Mouse (Mus musculus) embryonic facial prominence, embryonic 11.5 days (tissue): ENCODE measurements around the gene St3gal4. TPM values are rescaled to one million over a fixed set of nuclear protein-coding genes. Genes with fewer than 3 reads are reported as not detected.

Experiments used
- ATAC-seq: fragments of 200-750 bp; cut with Nextera tagmentation; replicated peaks from 2 replicates; pipeline ENCODE4 v1.8.0; 2017; ENCODE audit warnings: low read depth; ENCODE audit not compliant: insufficient number of reproducible peaks, low FRiP score, low TSS enrichment
- DNase-seq: peaks from one replicate; pipeline ENCODE4 v3.0.0-alpha.2; 2015; ENCODE audit warnings: low spot score
- H3K27ac ChIP-seq: fragments of 300-500 bp; sonication (generic); replicated peaks from 2 replicates; pipeline ENCODE4 v1.5.1; 2014; ENCODE audit warnings: mild to moderate bottlenecking, low read depth, low read length, control low read depth
- H3K27me3 ChIP-seq: fragments of 300-500 bp; sonication (generic); 2 replicates; pipeline ENCODE4 v1.6.1; 2014; ENCODE audit warnings: mild to moderate bottlenecking, low read length, moderate library complexity, mixed read lengths; ENCODE audit not compliant: control insufficient read depth, insufficient read depth
- H3K36me3 ChIP-seq: fragments of 300-500 bp; sonication (generic); replicated peaks from 2 replicates; pipeline ENCODE4 v1.6.1; 2014; ENCODE audit warnings: low read depth, mild to moderate bottlenecking, low read length, moderate library complexity, mixed read lengths; ENCODE audit not compliant: control insufficient read depth, insufficient read depth
- H3K4me1 ChIP-seq: fragments of 300-500 bp; sonication (generic); 2 replicates; pipeline ENCODE4 v1.6.1; 2014; ENCODE audit warnings: low read length, mixed read lengths; ENCODE audit not compliant: control insufficient read depth, insufficient read depth
- H3K4me2 ChIP-seq: fragments of 300-500 bp; sonication (generic); 2 replicates; pipeline ENCODE4 v1.6.1; 2014; ENCODE audit warnings: low read depth, mild to moderate bottlenecking, control low read depth, low read length, moderate library complexity
- H3K4me3 ChIP-seq: fragments of 300-500 bp; sonication (generic); 2 replicates; pipeline ENCODE4 v1.5.1; 2014; ENCODE audit warnings: low read depth, low read length, control low read depth
- H3K9ac ChIP-seq: fragments of 300-500 bp; sonication (generic); replicated peaks from 2 replicates; pipeline ENCODE4 v1.6.1; 2014; ENCODE audit warnings: mild to moderate bottlenecking, control low read depth, low read length
- H3K9me3 ChIP-seq: fragments of 300-500 bp; sonication (generic); replicated peaks from 2 replicates; pipeline ENCODE4 v1.6.1; 2016; ENCODE audit warnings: mild to moderate bottlenecking, low read length, inconsistent platforms, mixed read lengths; ENCODE audit not compliant: control insufficient read depth
- WGBS: fragments of 180-500 bp; shearing (Covaris S2); extraction: QIAGEN DNeasy Blood & Tissue Kit; methylation state at CpG from one replicate; pipeline ENCODE4 v1.1.7; 2014; 5-methylcytosine and 5-hydroxymethylcytosine counted together
- polyA plus RNA-seq: library from polyadenylated mRNA; unstranded; fragments of >200 nt; fragmentation: Nextera tagmentation; extraction: Ambion mirVana; gene quantifications from 2 replicates; pipeline ENCODE4 v1.2.1, GENCODE M21; 2014

Gene St3gal4
- polyA plus RNA-seq, 1 experiment from 2014 or later, result 24.2 TPM

GRCm38 (mm10) chr9:35116391-35117381, 2.4 kb downstream of the St3gal4 start:
- no peaks in the 10 kb centered on the region for H3K36me3 ChIP-seq
- H3K27ac ChIP-seq, result peak overlapping the region; percentile 72
- H3K9me3 ChIP-seq, result no peaks in the 10 kb centered on the region
- under 1% methylated on average over 68 of the region's 84 CpGs for WGBS
- peaks cover 7% of the 10 kb centered on the region for H3K4me1 ChIP-seq
- peak overlapping the region; percentile 83 for H3K9ac ChIP-seq
- peak overlapping the region; percentile 82 for H3K4me2 ChIP-seq
- ATAC-seq, result peak; percentile 77
- peak overlapping the region; percentile 66 for H3K4me3 ChIP-seq
- peak; percentile 82 for DNase-seq
- H3K27me3 ChIP-seq, result no peaks in the 10 kb centered on the region

- Histone ChIP-seq H3K4me2 (peak overlapping the region; percentile 82), H3K9ac (peak overlapping the region; percentile 83), H3K9me3 (no peaks in the 10 kb centered on the region), H3K27me3 (no peaks in the 10 kb centered on the region), H3K4me3 (peak overlapping the region; percentile 66), H3K27ac (no peak overlapping the region), H3K36me3 (no peaks in the 10 kb centered on the region), H3K4me1 (peaks cover 12% of the 10 kb centered on the region)
- 29% methylated on average over 4 of the region's 4 CpGs for WGBS
- 0 out of 2 replicates have a peak, but pooled peaks have one; percentile 1 for ATAC-seq
- no peak for DNase-seq
These were observed 3.3 kb downstream of the St3gal4 start for GRCm38 (mm10) chr9:35115804-35116203.

GRCm38 (mm10) chr9:35115299-35115698, 3.8 kb downstream of the St3gal4 start:
- peak overlapping the region; percentile 82 for H3K4me2 ChIP-seq
- no peak overlapping the region for H3K27ac ChIP-seq
- no peaks in the 10 kb centered on the region for H3K9me3 ChIP-seq
- peaks cover 12% of the 10 kb centered on the region for H3K4me1 ChIP-seq
- peak overlapping the region; percentile 66 for H3K4me3 ChIP-seq
- ATAC-seq, result no peak
- H3K27me3 ChIP-seq, result no peaks in the 10 kb centered on the region
- H3K36me3 ChIP-seq, result no peaks in the 10 kb centered on the region
- 56% methylated on average over 4 of the region's 4 CpGs for WGBS
- peak overlapping the region; percentile 83 for H3K9ac ChIP-seq
- DNase-seq, result no peak

GRCm38 (mm10) chr9:35114234-35114633, 4.8 kb downstream of the St3gal4 start:
- no peak for ATAC-seq
- Histone ChIP-seq H3K27me3 (no peaks in the 10 kb centered on the region), H3K36me3 (no peaks in the 10 kb centered on the region), H3K4me2 (no peak overlapping the region), H3K27ac (no peak overlapping the region), H3K4me1 (peaks cover 12% of the 10 kb centered on the region), H3K4me3 (no peak overlapping the region), H3K9me3 (no peaks in the 10 kb centered on the region), H3K9ac (no peak overlapping the region)
- no peak for DNase-seq
- WGBS, result 86% methylated on average over 3 of the region's 3 CpGs

GRCm38 (mm10) chr9:35111941-35112595, 7.0 kb downstream of the St3gal4 start:
- H3K27ac ChIP-seq, result peak overlapping the region; percentile 22; the same call in 1 of the 2 replicates
- peak overlapping the region; percentile 5 for H3K4me2 ChIP-seq
- WGBS, result 12% methylated on average over 19 of the region's 19 CpGs
- no peak overlapping the region for H3K9ac ChIP-seq
- peaks cover 12% of the 10 kb centered on the region for H3K4me1 ChIP-seq
- H3K4me3 ChIP-seq, result no peak overlapping the region
- DNase-seq (peak; percentile 91), ATAC-seq (peak; percentile 81)
- no peaks in the 10 kb centered on the region for H3K9me3 ChIP-seq
- H3K27me3 ChIP-seq, result no peaks in the 10 kb centered on the region
- no peaks in the 10 kb centered on the region for H3K36me3 ChIP-seq

- Histone ChIP-seq H3K9me3 (no peaks in the 10 kb centered on the region), H3K4me2 (peak overlapping the region; percentile 5), H3K4me3 (no peak overlapping the region), H3K27me3 (no peaks in the 10 kb centered on the region), H3K9ac (no peak overlapping the region), H3K4me1 (peaks cover 12% of the 10 kb centered on the region), H3K27ac (peak overlapping the region; percentile 2; the same call in 1 of the 2 replicates), H3K36me3 (no peaks in the 10 kb centered on the region)
- ATAC-seq, result no peak
- no peak for DNase-seq
- 62% methylated on average over 7 of the region's 7 CpGs for WGBS
These were observed 7.6 kb downstream of the St3gal4 start for GRCm38 (mm10) chr9:35111446-35111845.

- 67% methylated on average over 4 of the region's 4 CpGs for WGBS
- H3K4me3 ChIP-seq, result no peak overlapping the region
- H3K4me2 ChIP-seq, result no peak overlapping the region
- H3K4me1 ChIP-seq, result peaks cover 12% of the 10 kb centered on the region
- no peaks in the 10 kb centered on the region for H3K36me3 ChIP-seq
- ATAC-seq, result no peak
- H3K9me3 ChIP-seq, result no peaks in the 10 kb centered on the region
- H3K27ac ChIP-seq, result no peak overlapping the region
- no peaks in the 10 kb centered on the region for H3K27me3 ChIP-seq
- no peak for DNase-seq
- H3K9ac ChIP-seq, result no peak overlapping the region
These were observed 8.5 kb downstream of the St3gal4 start for GRCm38 (mm10) chr9:35110567-35110966.

GRCm38 (mm10) chr9:35110051-35110450, 9.0 kb downstream of the St3gal4 start:
- Histone ChIP-seq H3K4me3 (no peak overlapping the region), H3K27ac (no peak overlapping the region), H3K9me3 (no peaks in the 10 kb centered on the region), H3K4me1 (peaks cover 9% of the 10 kb centered on the region), H3K27me3 (no peaks in the 10 kb centered on the region), H3K4me2 (no peak overlapping the region), H3K36me3 (no peaks in the 10 kb centered on the region), H3K9ac (no peak overlapping the region)
- ATAC-seq, result no peak
- WGBS, result 94% methylated on average over 5 of the region's 5 CpGs
- no peak for DNase-seq
